Mouse (Mus musculus) c-Kit-positive CD71-positive TER-119-positive erythroid progenitor cells, embryonic 14.5 days (primary cell): Measurements from ENCODE around the gene Cntn5.

Source experiments
- DNase-seq: peaks from one replicate; pipeline ENCODE4 v3.0.0-alpha.2; 2013; ENCODE audit warnings: low spot score

Gene Cntn5

DNA sequence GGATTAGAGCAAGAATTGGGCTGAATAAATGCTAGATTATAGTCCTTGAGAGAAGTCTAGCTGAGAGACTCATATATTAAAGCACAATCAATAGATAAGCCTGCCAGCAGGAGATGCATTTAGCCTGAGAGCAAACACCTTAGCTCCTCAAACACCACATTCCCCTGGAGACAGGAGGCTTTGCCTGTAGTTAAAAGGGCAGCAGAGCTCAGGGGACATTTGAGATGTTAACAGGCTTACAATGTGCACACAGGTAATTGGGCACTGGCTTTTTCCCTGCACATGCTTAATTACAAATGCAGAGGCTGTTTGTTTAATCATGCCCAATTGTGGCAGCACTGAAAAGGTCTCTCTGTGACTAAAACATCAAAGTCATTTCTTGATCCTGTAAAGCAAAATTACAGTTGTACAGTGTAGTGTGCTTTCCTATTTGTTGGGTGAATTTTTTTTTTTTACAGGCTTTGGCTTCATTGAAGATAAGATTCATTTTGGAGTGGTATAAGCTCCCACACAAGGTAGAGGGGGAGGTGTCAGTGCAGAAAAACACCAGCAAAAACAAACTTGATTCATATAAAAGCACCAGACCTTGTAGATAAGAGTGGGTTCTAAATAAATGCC, 457.2 kb downstream of the Cntn5 start:
- no peak for DNase-seq

DNA sequence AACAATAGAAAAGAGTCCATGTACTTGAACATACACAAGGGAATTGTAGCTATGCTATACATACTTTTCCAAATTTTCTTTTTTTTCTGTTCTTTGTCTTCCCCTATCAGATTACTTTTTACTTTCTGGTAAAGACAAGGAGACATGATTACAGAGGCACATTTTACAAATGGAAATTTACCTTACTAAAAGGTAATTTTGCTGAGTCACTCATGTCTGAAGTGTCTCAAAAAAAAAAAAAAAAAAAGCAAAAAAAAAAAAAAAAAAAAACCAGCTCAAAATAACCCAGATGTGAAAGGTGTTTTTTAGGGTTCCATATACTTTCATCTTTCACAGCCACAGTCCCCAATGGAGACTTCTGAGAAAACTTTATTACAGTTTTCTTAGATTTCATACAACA, 492.5 kb downstream of the Cntn5 start:
- no peak for DNase-seq

DNA sequence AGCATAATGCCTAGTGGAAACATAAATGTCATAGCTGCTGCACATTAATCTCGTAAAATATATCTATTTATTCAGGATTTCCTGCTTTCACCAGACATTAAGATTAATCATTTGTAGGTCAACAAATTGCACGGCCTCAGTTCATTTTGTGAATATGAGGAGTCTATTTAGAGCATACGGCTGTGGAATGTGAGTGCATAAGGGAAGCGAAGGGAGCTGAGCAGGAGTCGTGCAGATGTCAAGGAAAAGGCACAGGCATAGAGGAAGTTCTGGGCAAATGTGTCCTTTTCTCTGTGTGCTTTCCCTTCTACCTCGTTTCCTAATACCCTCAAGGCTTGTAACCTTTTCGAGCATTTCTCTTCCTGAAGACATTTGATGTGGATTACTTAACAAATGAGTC, 504.5 kb downstream of the Cntn5 start:
- DNase-seq: no peak

- DNase-seq: no peak
Observed at GRCm38 (mm10) chr9:10389863-10390262, 514.7 kb downstream of the Cntn5 start.

DNA sequence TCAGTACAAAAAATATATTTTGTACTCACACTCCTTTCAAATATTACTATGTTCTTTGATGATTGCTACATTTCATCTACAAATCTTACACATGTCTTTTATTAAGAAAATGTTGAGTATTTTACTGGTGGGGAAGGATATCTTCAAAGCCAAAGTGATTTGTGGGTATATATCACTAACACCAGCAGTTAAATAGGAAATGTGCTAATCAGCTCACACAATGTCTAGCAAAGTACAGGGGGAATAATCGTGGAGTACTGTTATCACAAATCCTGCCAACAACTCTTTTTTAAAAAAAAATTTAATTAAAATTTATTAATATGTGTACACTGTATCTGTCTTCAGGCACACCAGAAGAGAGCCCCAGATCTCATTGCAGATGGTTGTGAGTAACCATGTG, 520.1 kb downstream of the Cntn5 start:
- DNase-seq: no peak

DNA sequence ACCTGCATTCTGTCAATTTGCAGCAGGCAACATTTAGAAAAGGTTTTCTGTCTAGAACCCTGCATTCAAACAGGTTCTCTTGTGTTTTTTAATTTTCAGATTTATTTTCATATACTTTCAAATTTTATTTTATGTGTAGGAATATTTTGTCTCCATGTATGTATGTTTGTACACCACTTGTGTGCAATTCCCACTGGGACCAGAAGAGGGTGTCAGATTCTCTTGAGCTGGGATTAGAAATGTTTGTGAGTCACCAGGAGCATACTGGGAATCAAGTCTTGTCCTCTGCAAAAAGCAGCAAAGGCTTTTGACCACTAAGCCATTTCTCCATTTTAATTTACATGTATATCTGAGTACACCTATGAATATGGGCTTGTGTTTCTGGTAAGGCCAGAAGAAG, 521.4 kb downstream of the Cntn5 start:
- DNase-seq: no peak

- DNase-seq: no peak
Observed at GRCm38 (mm10) chr9:10381701-10382100, 522.9 kb downstream of the Cntn5 start.

DNA sequence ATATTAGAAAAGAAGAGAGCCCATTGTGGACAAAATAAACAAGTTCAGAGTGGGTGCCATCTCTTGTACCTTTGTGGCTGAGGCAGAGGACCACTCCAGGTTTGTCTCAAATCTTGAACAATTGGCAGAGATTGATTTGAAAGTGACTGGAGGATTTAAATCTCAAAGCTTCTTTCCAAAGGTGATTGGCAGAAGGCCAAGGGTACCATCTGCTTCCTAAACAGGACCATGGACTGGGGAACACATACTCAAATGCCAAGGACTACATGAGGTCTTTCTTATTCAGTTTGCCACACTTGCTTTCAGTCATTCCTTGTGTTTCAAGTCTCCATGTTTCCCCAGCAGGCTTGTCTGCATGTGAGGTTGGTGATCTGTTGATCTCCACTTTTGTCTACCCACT, 528.3 kb downstream of the Cntn5 start:
- DNase-seq: no peak

GRCm38 (mm10) chr9:10368971-10369370, 535.6 kb downstream of the Cntn5 start:
- no peak for DNase-seq

- no peak for DNase-seq
Observed at GRCm38 (mm10) chr9:10368410-10368809, 536.2 kb downstream of the Cntn5 start.

GRCm38 (mm10) chr9:10366246-10366955, 538.2 kb downstream of the Cntn5 start:
- no peak for DNase-seq

- no peak for DNase-seq
Observed at GRCm38 (mm10) chr9:10350909-10351655, 553.5 kb downstream of the Cntn5 start.

DNA sequence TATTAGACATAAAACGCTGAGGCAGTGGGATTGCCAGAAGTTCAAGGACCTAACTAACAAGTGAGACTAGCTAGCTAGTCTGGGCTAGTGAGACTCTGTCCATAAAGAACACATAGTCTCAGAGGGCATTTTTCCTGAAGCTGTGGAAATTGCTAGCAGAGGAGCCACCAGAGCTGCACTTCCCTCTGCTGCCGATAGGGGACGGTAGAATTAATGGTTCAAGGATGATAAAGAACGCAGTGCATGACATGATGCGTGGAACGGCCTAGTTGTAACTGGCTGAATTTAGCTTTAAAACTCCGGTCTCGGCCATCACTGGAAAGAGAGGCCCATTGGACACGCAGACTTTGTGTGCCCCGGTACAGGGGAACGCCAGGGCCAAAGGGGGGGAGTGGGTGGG, 555.8 kb downstream of the Cntn5 start:
- no peak for DNase-seq

DNA sequence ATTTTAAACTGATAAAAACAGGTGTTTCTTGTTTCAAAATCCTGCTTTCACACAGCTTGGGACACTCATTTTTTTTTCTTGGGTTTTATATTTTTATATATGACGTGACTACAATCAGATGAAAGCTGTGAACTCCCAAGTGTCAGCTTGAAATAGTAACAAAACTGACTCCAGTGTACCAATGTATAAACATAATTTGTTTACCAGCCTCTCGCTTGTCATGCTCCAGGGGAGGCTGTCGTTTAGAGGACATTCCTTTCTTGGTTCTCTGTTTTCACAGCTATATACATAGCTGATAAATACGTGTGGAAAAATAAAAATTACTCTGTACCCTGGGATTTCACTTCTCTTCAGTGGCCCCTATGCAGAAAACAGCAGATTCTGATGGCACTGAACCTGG, 556.4 kb downstream of the Cntn5 start:
- DNase-seq: no peak

- no peak for DNase-seq
Observed at GRCm38 (mm10) chr9:10340751-10341150, 563.8 kb downstream of the Cntn5 start.

DNA sequence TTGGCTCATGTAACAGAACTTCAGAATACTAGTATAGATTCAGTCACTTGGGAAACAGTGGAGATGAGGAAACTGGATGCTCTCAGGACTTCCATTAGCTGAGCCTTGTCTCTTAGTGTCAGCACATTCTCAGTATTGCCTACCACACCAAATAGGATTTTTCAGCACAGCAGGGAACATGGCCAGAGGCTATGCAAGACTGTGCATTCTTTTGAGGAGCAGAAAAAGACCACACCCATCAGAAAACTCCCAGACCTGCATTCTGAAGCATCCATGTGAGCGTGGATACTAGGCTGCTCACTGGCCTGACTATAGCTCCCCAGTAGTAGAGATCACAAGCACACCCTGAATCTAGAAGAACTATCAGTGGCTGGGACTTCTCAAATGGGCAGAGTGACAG, 564.9 kb downstream of the Cntn5 start:
- DNase-seq: no peak

DNA sequence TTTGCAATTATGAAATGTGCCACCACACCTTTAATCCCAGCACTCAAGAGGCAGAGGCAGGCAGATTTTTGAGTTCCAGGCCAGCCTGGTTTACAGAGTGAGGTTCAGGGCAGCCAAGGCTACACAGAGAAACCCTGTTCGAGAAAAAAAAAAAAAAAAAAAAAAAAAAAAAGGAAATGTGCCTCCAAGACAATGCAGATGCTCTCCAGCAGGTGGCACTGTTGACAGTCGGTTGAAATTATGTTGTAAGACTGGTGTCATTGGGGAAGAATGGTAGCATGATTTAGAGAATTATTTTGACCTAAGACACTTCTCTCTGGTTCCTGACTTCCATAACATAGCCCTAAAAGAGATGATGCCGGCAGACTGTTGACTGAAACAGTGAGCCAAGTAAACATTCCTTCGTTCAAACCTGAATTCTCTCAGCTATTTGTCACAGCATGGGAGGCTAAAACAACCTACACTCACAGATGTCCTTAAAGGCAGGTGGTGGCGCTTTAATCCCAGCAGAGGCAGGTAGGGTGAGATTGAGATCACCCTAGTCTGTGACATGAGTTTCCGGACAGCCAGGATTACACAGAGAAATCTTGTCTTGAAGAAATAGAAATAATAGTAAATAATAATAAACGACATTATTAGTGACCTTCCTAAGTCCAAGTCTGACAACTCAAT, 579.7 kb downstream of the Cntn5 start:
- DNase-seq: peak; percentile 18

DNA sequence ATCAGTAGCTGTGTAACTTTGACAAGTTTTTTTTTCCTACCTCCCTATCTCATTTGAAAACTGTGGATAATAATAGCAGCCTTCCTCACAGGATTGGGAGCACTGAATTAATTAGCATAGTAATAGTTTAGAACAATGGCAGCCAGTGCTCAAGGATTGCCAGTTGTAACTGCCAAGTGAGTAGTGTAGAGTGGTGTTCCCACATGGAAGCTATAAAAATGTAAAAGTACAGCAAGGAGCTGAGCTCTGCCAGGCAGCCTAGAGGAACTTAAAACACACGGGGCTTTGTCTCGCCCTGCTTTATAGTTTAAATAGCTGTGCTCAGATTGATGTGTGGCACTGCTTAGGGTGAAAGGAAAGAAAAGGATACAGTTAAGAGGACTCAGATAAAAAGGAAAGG, 635.2 kb downstream of the Cntn5 start:
- no peak for DNase-seq

DNA sequence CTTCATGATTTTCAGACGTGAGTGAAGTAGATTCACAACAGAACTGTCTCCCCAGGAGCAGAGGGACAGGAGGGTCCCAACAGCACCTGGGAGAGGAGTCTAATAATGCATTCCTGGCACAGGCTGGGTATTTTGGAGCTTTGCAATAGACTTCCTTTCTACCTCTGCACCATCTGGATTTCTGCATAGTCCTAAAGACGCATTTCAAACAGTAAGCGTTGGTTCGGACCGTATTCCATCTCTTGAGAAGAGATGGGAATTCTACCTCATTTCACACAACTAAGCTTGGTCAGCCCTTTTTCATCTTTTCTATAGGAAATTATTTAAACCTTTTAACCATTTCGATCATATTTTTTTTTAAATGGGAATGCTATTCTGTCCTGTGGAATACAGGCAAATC, 635.7 kb downstream of the Cntn5 start:
- DNase-seq: no peak

GRCm38 (mm10) chr9:10265616-10266015, 639.0 kb downstream of the Cntn5 start:
- no peak for DNase-seq

GRCm38 (mm10) chr9:10233364-10233763, 671.2 kb downstream of the Cntn5 start:
- DNase-seq: no peak

DNA sequence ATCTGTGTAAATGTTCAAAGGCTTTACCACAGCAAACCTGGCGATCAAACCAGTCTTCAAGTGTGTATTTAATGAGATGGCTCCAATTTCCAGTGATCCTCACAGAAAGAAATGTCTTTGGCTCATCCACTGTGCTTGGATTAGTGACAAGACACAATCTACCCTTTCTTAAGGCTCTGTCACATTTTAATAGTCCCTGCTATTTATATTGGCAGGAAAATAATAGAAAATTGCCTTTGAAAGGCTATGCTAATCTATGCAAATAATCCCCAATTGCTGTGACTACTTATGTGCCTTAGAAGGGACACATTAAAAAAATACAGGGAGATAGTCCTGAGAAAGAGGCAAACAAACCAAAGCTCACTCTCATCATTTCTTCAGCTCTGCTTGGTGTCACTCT, 672.5 kb downstream of the Cntn5 start:
- no peak for DNase-seq

GRCm38 (mm10) chr9:10230973-10231372, 673.6 kb downstream of the Cntn5 start:
- DNase-seq: no peak
